Mouse (Mus musculus): ENCODE results near the gene Tmem63b. TPM values are rescaled to one million over a fixed set of nuclear protein-coding genes. Genes with fewer than 3 reads are reported as not detected.
"Not testable (repeated sequence)": the region's sequence is repeated elsewhere in the genome, so short reads cannot be mapped to it uniquely, and the experiment has no call there.

The Tmem63b gene
- polyA plus RNA-seq, 1 experiment from 2014 or later = 40.9 TPM

DNA sequence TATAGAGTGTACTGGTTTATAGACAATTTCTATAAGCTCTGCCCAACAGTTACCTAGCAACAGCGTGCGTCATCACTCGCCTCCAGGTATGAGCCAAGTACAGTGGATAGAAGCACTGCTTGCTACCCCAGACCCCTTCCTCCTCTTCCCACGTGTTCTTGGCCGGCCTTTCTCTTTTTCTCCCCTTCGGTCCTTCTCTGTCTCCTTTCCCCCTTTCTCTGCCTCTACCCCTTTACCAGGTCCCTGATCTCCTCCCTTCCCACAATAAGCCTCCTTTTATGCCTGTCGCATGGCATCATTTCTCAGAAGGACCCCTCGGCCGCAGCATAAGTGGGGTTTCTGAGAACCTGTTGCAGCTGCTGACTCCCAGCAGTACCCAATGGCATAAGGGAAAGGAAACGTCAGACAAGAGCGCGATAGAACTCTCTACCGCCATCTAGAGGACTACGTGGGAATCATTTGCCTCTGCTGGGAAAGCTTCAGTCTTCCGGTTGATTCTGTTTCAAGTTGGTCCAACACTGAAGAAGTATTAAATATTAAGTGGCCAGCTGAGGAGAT, 60.0 kb downstream of the Tmem63b start:
- WGBS = 22% methylated on average over 15 of the region's 15 CpGs
- ATAC-seq (ENCODE audit: low FRiP score, low TSS enrichment) = peak; percentile 53

GRCm38 (mm10) chr17:45623425-45623824, 63.3 kb downstream of the Tmem63b start:
- not testable (repeated sequence) for DNase-seq (ENCODE audit: low spot score); H3K27ac ChIP-seq (replicated peaks); ATAC-seq (ENCODE audit: low FRiP score, low TSS enrichment); H3K27me3 ChIP-seq (ENCODE audit: control insufficient read depth, insufficient read depth, low read length); H3K9me3 ChIP-seq (ENCODE audit: control insufficient read depth, low read length); H3K36me3 ChIP-seq (ENCODE audit: control insufficient read depth, insufficient read depth, low read length); H3K4me3 ChIP-seq (ENCODE audit: low read depth, low read length); H3K4me1 ChIP-seq (replicated peaks; ENCODE audit: control insufficient read depth, insufficient read depth); H3K4me2 ChIP-seq (replicated peaks; ENCODE audit: low read depth); H3K9ac ChIP-seq (ENCODE audit: low read length)
- 83% methylated on average over 8 of the region's 8 CpGs for WGBS

More for the DNA sequence above, 60.0 kb downstream of the Tmem63b start:
- peak; percentile 80 for DNase-seq (ENCODE audit: low spot score)
- H3K4me1 ChIP-seq (replicated peaks; ENCODE audit: control insufficient read depth, insufficient read depth) = peaks cover 4% of the 10 kb centered on the region; the same call in 1 of the 2 replicates
- no peaks in the 10 kb centered on the region for H3K36me3 ChIP-seq (ENCODE audit: control insufficient read depth, insufficient read depth, low read length)
- H3K9me3 ChIP-seq (ENCODE audit: control insufficient read depth, low read length) = no peaks in the 10 kb centered on the region
- TF ChIP-seq CTCF (IDR thresholded peaks at IDR 0.05; ENCODE audit: low read depth) (peak; percentile 96), EP300 (optimal IDR thresholded peaks at IDR 0.05) (no peak)
- no peaks in the 10 kb centered on the region for H3K27me3 ChIP-seq (ENCODE audit: control insufficient read depth, insufficient read depth, low read length)
- no peak overlapping the region for H3K9ac ChIP-seq (ENCODE audit: low read length)
- H3K4me3 ChIP-seq (ENCODE audit: low read depth, low read length) = no peak overlapping the region
- H3K4me2 ChIP-seq (replicated peaks; ENCODE audit: low read depth) = peak overlapping the region; percentile 35
- H3K27ac ChIP-seq (replicated peaks) = no peak overlapping the region

DNA sequence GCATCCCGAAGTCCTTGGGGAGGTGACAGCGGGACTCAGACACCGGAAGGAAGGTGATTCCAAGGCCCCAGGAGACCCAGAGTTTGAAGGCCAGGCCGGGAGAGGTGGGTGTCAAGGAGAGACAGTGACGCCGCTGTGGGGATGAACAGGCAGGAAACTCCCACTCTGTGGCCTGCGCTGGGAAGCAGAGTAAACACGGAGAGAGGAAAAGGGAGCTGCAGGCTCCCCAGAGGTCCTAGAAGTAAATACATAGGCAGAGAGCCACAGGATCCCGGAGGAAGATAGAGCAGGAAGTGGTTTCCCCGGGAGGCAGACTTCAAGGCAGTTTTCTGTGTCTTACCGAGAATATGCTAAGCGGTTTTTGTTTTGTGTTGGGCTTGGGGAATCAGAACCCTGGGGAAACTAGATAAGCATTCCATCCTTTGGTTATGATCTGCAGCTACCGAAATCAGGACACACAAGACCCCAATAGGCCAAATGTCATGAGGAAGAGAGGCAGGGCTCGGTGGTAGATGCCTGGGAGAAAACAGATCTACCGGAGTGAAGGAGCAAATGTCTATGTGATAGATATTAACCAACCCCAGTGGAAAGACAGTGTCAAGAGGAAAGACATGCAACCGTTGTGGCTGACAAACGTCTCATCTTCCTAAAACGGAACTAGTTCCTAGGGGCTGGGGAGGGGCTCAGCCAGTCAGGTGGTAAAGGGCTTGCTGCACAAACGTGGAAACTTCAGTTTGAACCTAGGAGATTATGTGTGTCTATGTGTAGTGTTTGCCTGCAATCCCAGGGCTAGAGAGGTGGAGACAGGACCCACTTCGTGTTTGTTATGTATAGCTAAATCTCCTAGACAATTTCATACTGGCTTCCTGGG, 67.1 kb downstream of the Tmem63b start:
- no peaks in the 10 kb centered on the region for H3K9me3 ChIP-seq (ENCODE audit: control insufficient read depth, low read length)
- peak overlapping the region; percentile 52 for H3K9ac ChIP-seq (ENCODE audit: low read length)
- H3K27ac ChIP-seq (replicated peaks) = peak overlapping the region; percentile 69
- no peaks in the 10 kb centered on the region for H3K36me3 ChIP-seq (ENCODE audit: control insufficient read depth, insufficient read depth, low read length)
- WGBS = 24% methylated on average over 20 of the region's 20 CpGs
- ATAC-seq (ENCODE audit: low FRiP score, low TSS enrichment) (peak; percentile 32; the same call in 1 of the 2 replicates), DNase-seq (ENCODE audit: low spot score) (no peak)
- H3K4me1 ChIP-seq (replicated peaks; ENCODE audit: control insufficient read depth, insufficient read depth) = no peaks in the 10 kb centered on the region
- peak overlapping the region; percentile 21 for H3K4me2 ChIP-seq (replicated peaks; ENCODE audit: low read depth)
- TF ChIP-seq EP300 (optimal IDR thresholded peaks at IDR 0.05) (no peak), CTCF (IDR thresholded peaks at IDR 0.05; ENCODE audit: low read depth) (no peak)
- H3K27me3 ChIP-seq (ENCODE audit: control insufficient read depth, insufficient read depth, low read length) = no peaks in the 10 kb centered on the region
- H3K4me3 ChIP-seq (ENCODE audit: low read depth, low read length) = no peak overlapping the region

DNA sequence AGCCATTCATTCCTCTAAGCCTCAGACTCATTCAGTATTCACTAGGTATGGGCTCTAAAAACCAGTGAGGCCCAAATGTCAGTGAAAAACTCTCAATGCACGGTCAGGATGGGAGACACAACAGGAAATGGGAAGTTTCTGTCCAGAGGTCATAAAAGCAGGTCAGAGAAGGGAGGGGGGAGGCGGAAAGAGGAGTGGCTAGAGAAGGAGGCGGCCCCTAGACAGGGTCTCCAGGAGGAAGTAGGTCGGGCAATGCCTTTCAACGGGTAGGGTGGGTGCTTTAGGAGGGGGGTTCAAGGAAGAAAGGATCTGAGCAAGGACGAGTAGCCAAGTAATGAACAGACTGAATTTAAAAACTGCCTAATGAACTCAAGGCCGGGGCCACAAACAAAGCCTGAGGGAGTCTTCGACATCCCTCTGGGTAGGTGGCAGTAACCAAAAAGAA, 67.7 kb downstream of the Tmem63b start:
- Histone ChIP-seq H3K27me3 (ENCODE audit: control insufficient read depth, insufficient read depth, low read length) (no peaks in the 10 kb centered on the region), H3K4me1 (replicated peaks; ENCODE audit: control insufficient read depth, insufficient read depth) (no peaks in the 10 kb centered on the region), H3K9ac (ENCODE audit: low read length) (peak overlapping the region; percentile 52), H3K9me3 (ENCODE audit: control insufficient read depth, low read length) (no peaks in the 10 kb centered on the region), H3K4me3 (ENCODE audit: low read depth, low read length) (no peak overlapping the region), H3K36me3 (ENCODE audit: control insufficient read depth, insufficient read depth, low read length) (no peaks in the 10 kb centered on the region), H3K27ac (replicated peaks) (peak overlapping the region; percentile 69), H3K4me2 (replicated peaks; ENCODE audit: low read depth) (peak overlapping the region; percentile 21)
- TF ChIP-seq EP300 (optimal IDR thresholded peaks at IDR 0.05) (no peak), CTCF (IDR thresholded peaks at IDR 0.05; ENCODE audit: low read depth) (no peak)
- DNase-seq (ENCODE audit: low spot score) (no peak), ATAC-seq (ENCODE audit: low FRiP score, low TSS enrichment) (no peak)
- 36% methylated on average over 8 of the region's 8 CpGs for WGBS

DNA sequence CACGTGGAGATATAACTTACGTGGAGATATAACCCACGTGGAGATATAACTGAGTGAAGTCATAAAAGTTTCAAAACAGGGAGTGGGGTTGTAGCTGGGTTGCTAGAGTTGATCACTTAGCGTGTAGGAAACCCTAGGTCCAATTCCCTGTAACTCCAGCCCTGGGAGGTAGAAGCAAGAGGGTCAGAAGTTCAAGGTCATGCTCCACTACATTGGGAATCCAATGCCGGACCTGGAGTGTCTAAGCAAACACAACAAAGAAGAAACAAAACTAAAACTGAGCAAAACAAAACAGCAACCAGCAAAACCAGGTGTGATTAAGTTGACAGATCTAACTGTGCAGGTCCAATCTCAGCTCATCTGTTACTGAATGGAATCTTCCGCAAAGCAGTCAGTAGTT, 69.0 kb downstream of the Tmem63b start:
- no peaks in the 10 kb centered on the region for H3K4me1 ChIP-seq (replicated peaks; ENCODE audit: control insufficient read depth, insufficient read depth)
- no peak overlapping the region for H3K9ac ChIP-seq (ENCODE audit: low read length)
- WGBS = 84% methylated on average over 6 of the region's 6 CpGs
- H3K4me2 ChIP-seq (replicated peaks; ENCODE audit: low read depth) = no peak overlapping the region
- no peak overlapping the region for H3K4me3 ChIP-seq (ENCODE audit: low read depth, low read length)
- ATAC-seq (ENCODE audit: low FRiP score, low TSS enrichment) = no peak
- no peak for DNase-seq (ENCODE audit: low spot score)
- no peak overlapping the region for H3K27ac ChIP-seq (replicated peaks)
- no peaks in the 10 kb centered on the region for H3K27me3 ChIP-seq (ENCODE audit: control insufficient read depth, insufficient read depth, low read length)
- no peaks in the 10 kb centered on the region for H3K36me3 ChIP-seq (ENCODE audit: control insufficient read depth, insufficient read depth, low read length)
- TF ChIP-seq CTCF (IDR thresholded peaks at IDR 0.05; ENCODE audit: low read depth) (no peak), EP300 (optimal IDR thresholded peaks at IDR 0.05) (no peak)
- H3K9me3 ChIP-seq (ENCODE audit: control insufficient read depth, low read length) = no peaks in the 10 kb centered on the region

- Histone ChIP-seq H3K4me3 (ENCODE audit: low read depth, low read length) (no peak overlapping the region), H3K9ac (ENCODE audit: low read length) (no peak overlapping the region), H3K9me3 (ENCODE audit: control insufficient read depth, low read length) (no peaks in the 10 kb centered on the region), H3K4me1 (replicated peaks; ENCODE audit: control insufficient read depth, insufficient read depth) (no peaks in the 10 kb centered on the region), H3K36me3 (ENCODE audit: control insufficient read depth, insufficient read depth, low read length) (no peaks in the 10 kb centered on the region), H3K27ac (replicated peaks) (no peak overlapping the region), H3K4me2 (replicated peaks; ENCODE audit: low read depth) (no peak overlapping the region), H3K27me3 (ENCODE audit: control insufficient read depth, insufficient read depth, low read length) (no peaks in the 10 kb centered on the region)
- 61% methylated on average over 3 of the region's 3 CpGs for WGBS
- ATAC-seq (ENCODE audit: low FRiP score, low TSS enrichment) (no peak), DNase-seq (ENCODE audit: low spot score) (no peak)
- TF ChIP-seq EP300 (optimal IDR thresholded peaks at IDR 0.05) (no peak), CTCF (IDR thresholded peaks at IDR 0.05; ENCODE audit: low read depth) (no peak)
Observed at GRCm38 (mm10) chr17:45616679-45617078, 70.0 kb downstream of the Tmem63b start.

Measured in stomach, postnatal 0 days (tissue).